Mouse (Mus musculus): Measurements from ENCODE around the gene Tmem182. TPM values are rescaled to one million over a fixed set of nuclear protein-coding genes. Genes with fewer than 3 reads are reported as not detected.
A peak's percentile ranks its signal among the peaks of the same experiment; 100 is the strongest.

The Tmem182 gene
- total and polyA plus RNA-seq, 2 experiments from 2014 or later = 0.05 to 0.21 TPM

- Histone ChIP-seq H3K9ac (replicated peaks; ENCODE audit: low read length, poor library complexity, severe bottlenecking) (no peak overlapping the region), H3K4me1 (ENCODE audit: insufficient read depth, low read length) (peaks cover 6% of the 10 kb centered on the region; the same call in 1 of the 2 replicates), H3K9me3 (ENCODE audit: low read length) (no peaks in the 10 kb centered on the region), H3K27me3 (ENCODE audit: insufficient read depth, low read length) (no peaks in the 10 kb centered on the region), H3K4me2 (ENCODE audit: low read depth, low read length, poor library complexity, severe bottlenecking) (no peak overlapping the region), H3K27ac (ENCODE audit: low read depth, low read length) (no peak overlapping the region), H3K4me3 (ENCODE audit: low read depth, low read length) (no peak overlapping the region), H3K36me3 (ENCODE audit: insufficient read depth, low read length) (no peaks in the 10 kb centered on the region)
- DNase-seq (ENCODE audit: low spot score) (no peak), ATAC-seq (ENCODE audit: low FRiP score) (no peak)
- TF ChIP-seq CTCF (IDR thresholded peaks at IDR 0.05) = no peak
- WGBS = 66% methylated on average over 14 of the region's 14 CpGs
These were observed 84.2 kb downstream of the Tmem182 start for GRCm38 (mm10) chr1:40889617-40890016.

GRCm38 (mm10) chr1:40890246-40890645, 84.8 kb downstream of the Tmem182 start:
- Histone ChIP-seq H3K4me3 (ENCODE audit: low read depth, low read length) (no peak overlapping the region), H3K9me3 (ENCODE audit: low read length) (no peaks in the 10 kb centered on the region), H3K27ac (ENCODE audit: low read depth, low read length) (no peak overlapping the region), H3K4me1 (ENCODE audit: insufficient read depth, low read length) (peaks cover 6% of the 10 kb centered on the region; the same call in 1 of the 2 replicates), H3K4me2 (ENCODE audit: low read depth, low read length, poor library complexity, severe bottlenecking) (peak overlapping the region; percentile 20; the same call in 1 of the 2 replicates), H3K9ac (replicated peaks; ENCODE audit: low read length, poor library complexity, severe bottlenecking) (no peak overlapping the region), H3K27me3 (ENCODE audit: insufficient read depth, low read length) (no peaks in the 10 kb centered on the region), H3K36me3 (ENCODE audit: insufficient read depth, low read length) (no peaks in the 10 kb centered on the region)
- ATAC-seq (ENCODE audit: low FRiP score) (no peak), DNase-seq (ENCODE audit: low spot score) (no peak)
- TF ChIP-seq CTCF (IDR thresholded peaks at IDR 0.05) = no peak
- 42% methylated on average over 8 of the region's 8 CpGs for WGBS

- H3K27me3 ChIP-seq (ENCODE audit: insufficient read depth, low read length) = no peaks in the 10 kb centered on the region
- no peak overlapping the region for H3K4me2 ChIP-seq (ENCODE audit: low read depth, low read length, poor library complexity, severe bottlenecking)
- no peak overlapping the region for H3K4me3 ChIP-seq (ENCODE audit: low read depth, low read length)
- no peaks in the 10 kb centered on the region for H3K36me3 ChIP-seq (ENCODE audit: insufficient read depth, low read length)
- no peak for DNase-seq (ENCODE audit: low spot score)
- no peak for TF ChIP-seq CTCF (IDR thresholded peaks at IDR 0.05)
- no peak overlapping the region for H3K27ac ChIP-seq (ENCODE audit: low read depth, low read length)
- no peak overlapping the region for H3K9ac ChIP-seq (replicated peaks; ENCODE audit: low read length, poor library complexity, severe bottlenecking)
- H3K9me3 ChIP-seq (ENCODE audit: low read length) = no peaks in the 10 kb centered on the region
- no peaks in the 10 kb centered on the region for H3K4me1 ChIP-seq (ENCODE audit: insufficient read depth, low read length)
- ATAC-seq (ENCODE audit: low FRiP score) = no peak
These were observed 98.3 kb downstream of the Tmem182 start for GRCm38 (mm10) chr1:40903712-40904111.

Other genes with a start within 250 kb of the Tmem182 start
- gene Slc9a4, start 225.5 kb upstream of the Tmem182 start, total RNA-seq (2014; rRNA removed) = 0.05 and 0.24 TPM in 2 replicates
- 0.12 TPM in 1 of 2 replicates, not detected in the other for gene Slc9a4, start 225.5 kb upstream of the Tmem182 start, polyA plus RNA-seq (2015; fragmentation: Nextera tagmentation; extraction: Ambion mirVana)
- 0.99 and 2.8 TPM in 2 replicates for gene Slc9a2, start 125.0 kb upstream of the Tmem182 start, total RNA-seq (2014; rRNA removed)
- gene Slc9a2, start 125.0 kb upstream of the Tmem182 start, polyA plus RNA-seq (2015; fragmentation: Nextera tagmentation; extraction: Ambion mirVana) = 0.88 and 1.0 TPM in 2 replicates
- gene Mfsd9, start 14.9 kb upstream of the Tmem182 start, total RNA-seq (2014; rRNA removed) = 9.2 and 9.3 TPM in 2 replicates
- gene Mfsd9, start 14.9 kb upstream of the Tmem182 start, polyA plus RNA-seq (2015; fragmentation: Nextera tagmentation; extraction: Ambion mirVana) = 5.5 and 5.8 TPM in 2 replicates